Mouse (Mus musculus): ENCODE measurements at regions not wholly inside any gene's neighbourhood (a gene's known extent, or its start where the extent isn't known, plus 50 kb on each side); places are given as distances from the start of the nearest gene placed in this dataset.

GRCm38 (mm10) chr12:44145321-44145720 is 64.8 kb downstream of the Dnajb9 start:
- no peak for TF ChIP-seq POLR2A (IDR thresholded peaks at IDR 0.05; ENCODE audit: extremely low read depth, insufficient read depth, low read length)
- TF ChIP-seq CTCF (IDR thresholded peaks at IDR 0.05; ENCODE audit: extremely low read depth, insufficient read depth, low read length), result no peak

Data from cortical plate, adult 2 months (tissue).